Mouse (Mus musculus): ENCODE data around the gene Pde8b. TPM values are rescaled to one million over a fixed set of nuclear protein-coding genes. Genes with fewer than 3 reads are reported as not detected.

Gene Pde8b
- polyA plus RNA-seq, 1 experiment from 2014 or later, result 1.2 TPM

DNA sequence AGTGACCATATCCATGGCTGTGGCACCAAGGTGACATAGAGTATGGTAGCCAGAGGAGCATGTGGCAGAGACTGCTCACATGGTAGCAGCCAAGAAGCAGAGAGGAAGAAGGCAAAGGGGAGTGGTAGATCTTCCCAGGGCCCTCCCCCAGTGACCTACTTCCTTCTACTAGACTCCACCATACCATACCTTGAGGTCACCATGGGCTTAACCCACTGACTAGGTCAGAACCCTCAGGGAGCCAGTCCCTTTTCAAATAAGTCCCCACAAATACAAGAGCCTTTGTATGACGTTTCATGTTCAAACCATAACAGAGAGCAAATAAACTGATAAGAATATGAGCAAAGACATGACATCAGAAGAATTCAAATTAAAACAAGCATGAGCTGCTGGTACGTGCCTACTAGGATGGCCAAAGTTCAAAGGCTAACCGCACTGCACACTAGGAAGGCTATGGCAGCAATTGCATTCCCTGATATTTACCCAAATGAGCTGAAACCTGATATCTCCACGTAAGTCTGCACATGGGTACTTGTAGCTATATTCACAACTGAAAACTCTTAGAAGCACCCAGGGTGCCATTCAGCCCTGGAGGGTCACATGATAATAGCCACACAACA lies 109.6 kb downstream of the Pde8b start:
- ATAC-seq (no peak), DNase-seq (ENCODE audit: low read depth, low spot score) (no peak)
- ChIA-PET CTCF (no interaction called here), POLR2A (no interaction called here)
- in situ Hi-C loops (cut with MboI; ENCODE audit: low pct_unique_long_range_greater_than_20kb), result no loop called here
- TF ChIP-seq CTCF (IDR thresholded peaks at IDR 0.05), result no peak
- H3K27me3 ChIP-seq, result no peaks in the 10 kb centered on the region

DNA sequence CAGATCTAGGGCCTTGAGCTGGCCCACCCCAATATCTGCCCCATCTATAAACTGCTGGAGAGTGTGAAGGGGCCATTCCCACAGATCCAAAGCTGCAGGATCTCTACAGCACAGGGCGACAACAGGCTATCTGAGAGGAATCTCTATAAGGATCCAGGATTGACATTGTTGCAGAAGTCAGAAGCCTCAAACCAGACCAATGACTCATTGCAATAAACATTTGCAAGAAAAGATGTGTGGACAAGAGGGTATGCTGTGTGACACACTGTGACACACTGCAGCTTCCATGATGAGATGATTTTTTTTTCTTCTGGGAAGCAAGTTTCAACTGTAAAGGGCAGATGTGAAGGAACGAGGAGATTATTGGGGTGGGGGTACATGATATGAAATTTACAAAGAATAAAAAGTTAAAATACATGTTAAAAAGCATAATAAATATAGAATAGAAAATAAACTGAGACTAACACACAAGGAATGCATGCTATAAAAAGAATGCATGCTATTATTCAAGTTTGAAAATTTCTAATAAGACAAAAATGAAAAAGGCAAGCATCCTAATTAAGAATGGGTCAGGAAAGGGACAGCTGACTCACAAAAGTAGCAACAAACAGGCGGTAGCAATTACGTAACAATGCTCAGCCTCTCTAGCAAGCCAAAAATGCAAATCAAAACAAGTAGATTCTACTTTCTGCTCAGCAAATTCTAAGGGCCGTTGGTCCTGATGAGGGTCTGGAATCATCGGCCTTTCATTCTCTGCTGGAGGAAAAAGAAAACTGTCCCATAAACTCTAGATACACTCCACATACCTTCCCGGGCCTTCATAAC lies 114.6 kb downstream of the Pde8b start:
- ATAC-seq (peak; percentile 63), DNase-seq (ENCODE audit: low read depth, low spot score) (no peak)
- in situ Hi-C loops (cut with MboI; ENCODE audit: low pct_unique_long_range_greater_than_20kb), result no loop called here
- no peaks in the 10 kb centered on the region for H3K27me3 ChIP-seq
- ChIA-PET POLR2A (no interaction called here), CTCF (interaction anchor here (1.1 kb wide), 1 partner anchor 9 kb away, joined by 3 read pairs; no protein-coding TSS in a partner anchor)
- no peak for TF ChIP-seq CTCF (IDR thresholded peaks at IDR 0.05)

DNA sequence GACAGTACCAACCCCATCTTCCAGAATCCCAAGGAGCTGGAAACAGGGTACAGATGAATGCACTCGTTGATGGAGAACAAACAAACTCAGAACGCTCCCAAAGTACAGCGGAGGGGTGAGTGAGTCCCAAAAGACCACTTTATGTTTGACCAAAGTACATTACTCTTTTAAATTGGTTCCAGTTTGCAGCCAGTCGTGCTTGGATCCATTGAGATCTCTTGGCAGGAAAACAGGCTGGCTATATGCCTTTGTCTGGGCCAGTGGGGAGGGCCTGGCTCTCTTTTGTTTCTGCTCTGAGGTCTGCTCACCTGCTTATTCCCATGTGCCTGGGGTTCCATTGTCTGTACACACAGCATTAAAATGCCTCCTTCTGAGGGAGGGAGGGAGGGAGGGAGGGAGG lies 118.3 kb downstream of the Pde8b start:
- POLR2A ChIA-PET, result no interaction called here
- H3K27me3 ChIP-seq, result no peaks in the 10 kb centered on the region
- in situ Hi-C loops (cut with MboI; ENCODE audit: low pct_unique_long_range_greater_than_20kb), result no loop called here
- CTCF ChIA-PET, result no interaction called here
- DNase-seq (ENCODE audit: low read depth, low spot score) (no peak), ATAC-seq (no peak)
- TF ChIP-seq CTCF (IDR thresholded peaks at IDR 0.05), result no peak

DNA sequence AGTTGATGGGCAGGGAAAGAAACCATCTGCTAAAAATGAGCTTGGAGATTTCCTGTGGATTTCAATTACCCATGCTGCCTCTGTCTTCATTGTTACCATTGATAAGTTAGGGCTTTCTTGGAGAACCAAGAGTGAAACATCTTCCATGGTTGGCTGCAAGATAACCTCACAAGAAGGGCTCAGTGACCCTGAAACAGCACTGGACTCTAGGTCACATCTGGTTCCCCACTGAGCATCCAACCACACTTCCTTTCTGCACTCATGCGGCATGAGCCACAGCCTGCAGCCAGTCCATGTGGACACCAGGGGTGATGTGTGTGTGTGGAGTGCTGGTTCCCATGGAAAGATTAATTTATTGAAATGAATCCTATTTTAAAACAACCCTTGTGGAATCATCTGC lies 119.1 kb downstream of the Pde8b start:
- DNase-seq (ENCODE audit: low read depth, low spot score) (no peak), ATAC-seq (no peak)
- CTCF ChIA-PET, result no interaction called here
- H3K27me3 ChIP-seq, result no peaks in the 10 kb centered on the region
- no peak for TF ChIP-seq CTCF (IDR thresholded peaks at IDR 0.05)
- in situ Hi-C loops (cut with MboI; ENCODE audit: low pct_unique_long_range_greater_than_20kb), result no loop called here
- POLR2A ChIA-PET, result no interaction called here

DNA sequence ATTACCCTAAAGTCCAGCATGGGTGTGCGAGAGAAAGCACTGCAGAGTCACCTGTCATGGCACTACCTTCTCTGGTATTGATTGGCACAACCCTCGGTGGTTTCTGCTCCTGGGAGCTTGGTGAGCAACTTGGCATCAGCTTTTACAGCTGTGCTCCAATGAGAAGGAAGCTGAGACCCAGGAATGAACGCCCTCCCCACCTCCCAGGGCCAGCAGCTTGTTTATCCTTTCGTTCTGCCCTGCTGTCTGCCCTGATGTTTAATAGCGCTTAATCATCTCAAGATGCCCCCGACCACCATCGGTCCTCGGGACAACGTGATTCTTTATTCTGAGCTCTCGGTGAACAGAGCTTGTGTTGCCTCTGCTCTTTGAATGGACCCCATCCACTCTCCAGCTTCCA lies 122.8 kb downstream of the Pde8b start:
- DNase-seq (ENCODE audit: low read depth, low spot score) (no peak), ATAC-seq (no peak)
- in situ Hi-C loops (cut with MboI; ENCODE audit: low pct_unique_long_range_greater_than_20kb), result no loop called here
- no peaks in the 10 kb centered on the region for H3K27me3 ChIP-seq
- CTCF ChIA-PET, result no interaction called here
- TF ChIP-seq CTCF (IDR thresholded peaks at IDR 0.05), result no peak
- POLR2A ChIA-PET, result interaction anchor here (0.5 to 1.5 kb wide), 2 partner anchors 10 to 220 kb away, joined by 3 to 10 read pairs; no protein-coding TSS in a partner anchor

GRCm38 (mm10) chr13:95126801-95127200 lies 123.3 kb downstream of the Pde8b start:
- ChIA-PET POLR2A (interaction anchor here (0.5 to 1.5 kb wide), 2 partner anchors 10 to 220 kb away, joined by 3 to 10 read pairs; no protein-coding TSS in a partner anchor), CTCF (interaction anchor here (0.6 kb wide), 1 partner anchor 8 kb away, joined by 3 read pairs; no protein-coding TSS in a partner anchor)
- H3K27me3 ChIP-seq, result no peaks in the 10 kb centered on the region
- no peak for ATAC-seq
- no peak for TF ChIP-seq CTCF (IDR thresholded peaks at IDR 0.05)
- DNase-seq (ENCODE audit: low read depth, low spot score), result no peak
- in situ Hi-C loops (cut with MboI; ENCODE audit: low pct_unique_long_range_greater_than_20kb), result no loop called here

DNA sequence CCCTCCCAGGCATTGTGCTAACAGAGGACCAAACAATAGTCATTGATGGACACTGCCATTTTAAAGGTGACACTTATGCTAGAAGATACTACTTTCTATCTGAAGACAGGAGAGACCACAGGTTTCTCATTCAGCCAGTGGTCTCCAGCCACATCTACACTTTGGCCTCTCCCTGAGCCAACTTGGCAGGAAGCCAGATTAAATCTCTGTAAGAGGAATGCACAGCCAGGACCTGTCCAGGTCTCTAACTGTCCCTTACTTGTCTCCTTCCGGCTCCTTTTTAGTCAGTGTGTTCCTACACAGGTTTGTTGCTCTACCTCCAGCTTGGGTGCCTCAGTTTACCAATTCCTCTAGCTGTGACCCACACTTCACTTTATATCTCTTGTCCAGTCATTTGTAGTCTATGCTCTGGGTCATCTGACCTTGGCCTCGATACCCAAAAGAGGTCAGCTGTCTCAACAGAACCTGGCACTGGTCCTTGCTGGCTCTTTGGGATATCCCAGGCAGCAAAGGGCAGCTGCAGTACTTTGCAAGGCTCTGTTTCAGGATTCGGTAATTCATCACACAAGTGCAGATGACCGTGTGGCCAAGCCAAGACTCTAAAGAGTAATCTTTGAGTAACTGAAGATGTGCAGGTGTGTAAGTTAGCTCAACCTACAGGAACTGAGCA lies 124.5 kb downstream of the Pde8b start:
- ChIA-PET CTCF (interaction anchor here (0.8 kb wide), 1 partner anchor 16 kb away, joined by 3 read pairs; no protein-coding TSS in a partner anchor), POLR2A (interaction anchor here (1.5 kb wide), 1 partner anchor 8 kb away, joined by 3 read pairs; no protein-coding TSS in a partner anchor)
- no peaks in the 10 kb centered on the region for H3K27me3 ChIP-seq
- in situ Hi-C loops (cut with MboI; ENCODE audit: low pct_unique_long_range_greater_than_20kb), result no loop called here
- no peak for ATAC-seq
- DNase-seq (ENCODE audit: low read depth, low spot score), result no peak
- TF ChIP-seq CTCF (IDR thresholded peaks at IDR 0.05), result no peak

DNA sequence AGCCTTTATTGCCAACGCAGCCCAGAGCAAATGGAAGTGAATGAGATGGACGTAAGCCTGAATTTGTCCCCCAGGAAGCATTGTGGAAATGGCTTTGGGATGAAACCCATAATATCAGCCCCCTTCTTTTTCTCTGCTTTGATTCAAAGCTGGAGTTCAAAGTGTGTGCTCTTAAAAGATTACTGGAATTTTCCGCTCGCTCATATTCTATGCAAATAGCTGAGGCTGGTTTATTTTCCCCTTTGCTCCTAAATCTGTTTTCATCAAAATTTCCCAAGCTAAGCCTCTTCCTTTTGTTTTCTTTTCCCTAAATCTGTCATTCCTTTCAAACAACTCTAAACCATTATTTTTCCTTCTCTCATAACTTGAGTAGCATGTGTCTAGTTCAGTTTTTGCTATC lies 129.6 kb downstream of the Pde8b start:
- no peak for DNase-seq (ENCODE audit: low read depth, low spot score)
- ATAC-seq, result no peak
- ChIA-PET POLR2A (no interaction called here), CTCF (interaction anchor here (1.0 kb wide), 1 partner anchor 22 kb away, joined by 3 read pairs; no protein-coding TSS in a partner anchor)
- no peak for TF ChIP-seq CTCF (IDR thresholded peaks at IDR 0.05)
- H3K27me3 ChIP-seq, result no peaks in the 10 kb centered on the region
- in situ Hi-C loops (cut with MboI; ENCODE audit: low pct_unique_long_range_greater_than_20kb), result no loop called here

- TF ChIP-seq CTCF (IDR thresholded peaks at IDR 0.05), result no peak
- ATAC-seq (no peak), DNase-seq (ENCODE audit: low read depth, low spot score) (no peak)
- CTCF ChIA-PET, result interaction anchor here (0.7 kb wide), 1 partner anchor 15 kb away, joined by 3 read pairs; no protein-coding TSS in a partner anchor
- in situ Hi-C loops (cut with MboI; ENCODE audit: low pct_unique_long_range_greater_than_20kb), result no loop called here
- no peaks in the 10 kb centered on the region for H3K27me3 ChIP-seq
- POLR2A ChIA-PET, result no interaction called here
Measured at GRCm38 (mm10) chr13:95113763-95114162, 136.4 kb downstream of the Pde8b start.

GRCm38 (mm10) chr13:95109555-95109954 lies 140.6 kb downstream of the Pde8b start:
- peak; percentile 46 for TF ChIP-seq CTCF (IDR thresholded peaks at IDR 0.05)
- no peaks in the 10 kb centered on the region for H3K27me3 ChIP-seq
- ATAC-seq (no peak), DNase-seq (ENCODE audit: low read depth, low spot score) (no peak)
- in situ Hi-C loops (cut with MboI; ENCODE audit: low pct_unique_long_range_greater_than_20kb), result no loop called here
- ChIA-PET CTCF (interaction anchor here (0.9 kb wide), 1 partner anchor 16 kb away, joined by 3 read pairs; no protein-coding TSS in a partner anchor), POLR2A (no interaction called here)
